Mouse (Mus musculus) embryonic facial prominence, embryonic 14.5 days (tissue): ENCODE measurements at regions not wholly inside any gene's neighbourhood (a gene's known extent, or its start where the extent isn't known, plus 50 kb on each side); places are given as distances from the start of the nearest gene placed in this dataset.

Experiments used
- ATAC-seq: fragments of 200-750 bp; cut with Nextera tagmentation; 2 replicates; pipeline ENCODE4 v1.8.0; 2017; ENCODE audit warnings: low read depth, moderate number of reproducible peaks, moderate TSS enrichment
- DNase-seq: peaks from one replicate; pipeline ENCODE4 v3.0.0-alpha.2; 2015; ENCODE audit warnings: low spot score
- H3K27ac ChIP-seq: fragments of 300-500 bp; sonication (generic); replicated peaks from 2 replicates; pipeline ENCODE4 v1.5.1; 2014; ENCODE audit warnings: low read depth, mild to moderate bottlenecking, low read length, moderate library complexity
- H3K27me3 ChIP-seq: fragments of 300-500 bp; sonication (generic); replicated peaks from 2 replicates; pipeline ENCODE4 v1.6.1; 2014; ENCODE audit warnings: low read length; ENCODE audit not compliant: control insufficient read depth, insufficient read depth
- H3K36me3 ChIP-seq: fragments of 300-500 bp; sonication (generic); 2 replicates; pipeline ENCODE4 v1.6.1; 2014; ENCODE audit warnings: low read length, mixed read lengths; ENCODE audit not compliant: control insufficient read depth, insufficient read depth
- H3K4me1 ChIP-seq: fragments of 300-500 bp; sonication (generic); 2 replicates; pipeline ENCODE4 v1.6.1; 2014; ENCODE audit warnings: antibody characterized with exemption, low read length; ENCODE audit not compliant: control insufficient read depth, insufficient read depth
- H3K4me2 ChIP-seq: fragments of 300-500 bp; sonication (generic); 2 replicates; pipeline ENCODE4 v1.6.1; 2014; ENCODE audit warnings: low read depth, mild to moderate bottlenecking, low read length, moderate library complexity, mixed read lengths
- H3K4me3 ChIP-seq: fragments of 300-500 bp; sonication (generic); 2 replicates; pipeline ENCODE4 v1.5.1; 2014; ENCODE audit warnings: low read depth, mild to moderate bottlenecking, low read length
- H3K9ac ChIP-seq: fragments of 300-500 bp; sonication (generic); 2 replicates; pipeline ENCODE4 v1.6.1; 2014; ENCODE audit warnings: low read depth, mild to moderate bottlenecking, low read length, moderate library complexity, mixed read lengths
- H3K9me3 ChIP-seq: fragments of 300-500 bp; sonication (generic); 2 replicates; pipeline ENCODE4 v1.6.1; 2016; ENCODE audit warnings: low read length; ENCODE audit not compliant: control insufficient read depth
- WGBS: fragments of 180-500 bp; shearing (Covaris S2); extraction: QIAGEN DNeasy Blood & Tissue Kit; methylation state at CpG from one replicate; pipeline ENCODE4 v1.1.7; 2014; 5-methylcytosine and 5-hydroxymethylcytosine counted together

DNA sequence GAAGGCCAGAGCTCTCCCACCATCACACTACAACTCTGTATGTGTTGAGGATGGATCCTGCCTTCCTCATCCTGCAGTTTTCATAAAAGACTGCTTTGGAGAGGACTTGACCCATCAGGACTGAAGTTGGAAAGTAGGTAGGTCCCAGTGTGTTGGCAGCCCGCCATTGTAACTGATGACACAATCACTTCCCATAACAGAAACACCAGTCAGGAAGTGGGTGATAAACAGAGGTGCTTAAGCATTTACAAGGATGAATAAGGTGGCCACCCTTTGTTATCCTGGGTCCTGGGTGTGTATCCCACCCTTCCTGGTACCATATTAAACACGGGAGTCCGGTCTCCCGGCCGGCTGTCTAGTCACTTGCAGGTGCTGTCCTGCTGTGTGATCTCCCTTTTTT is 118.3 kb downstream of the Snx10 start:
- no peak overlapping the region for H3K9ac ChIP-seq
- no peak overlapping the region for H3K4me2 ChIP-seq
- DNase-seq, result no peak
- H3K9me3 ChIP-seq, result no peaks in the 10 kb centered on the region
- ATAC-seq, result no peak
- no peaks in the 10 kb centered on the region for H3K36me3 ChIP-seq
- H3K27me3 ChIP-seq, result no peaks in the 10 kb centered on the region
- no peak overlapping the region for H3K4me3 ChIP-seq
- no peaks in the 10 kb centered on the region for H3K4me1 ChIP-seq
- WGBS, result 89% methylated on average over 5 of the region's 5 CpGs
- H3K27ac ChIP-seq, result no peak overlapping the region

DNA sequence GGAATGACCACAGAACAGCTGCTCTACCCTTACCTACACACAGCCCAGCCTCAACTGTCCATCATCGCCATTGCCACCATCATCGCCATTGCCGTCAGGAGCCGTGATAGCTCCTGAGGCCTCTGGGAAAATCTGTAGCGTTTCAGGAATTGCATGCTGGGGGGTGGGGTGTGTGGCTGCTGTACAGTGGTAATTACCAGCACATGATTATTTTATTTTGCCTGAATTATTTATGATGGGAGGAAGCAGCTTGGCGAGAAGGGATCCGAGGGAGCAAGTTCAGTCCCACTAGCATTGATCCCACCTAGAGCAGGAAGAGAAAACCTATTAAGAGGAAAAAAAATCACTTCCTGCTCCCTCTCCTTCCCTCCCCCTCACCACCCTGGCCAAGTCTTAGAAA is 125.1 kb downstream of the Snx10 start:
- ATAC-seq (no peak), DNase-seq (no peak)
- H3K4me2 ChIP-seq, result no peak overlapping the region
- no peaks in the 10 kb centered on the region for H3K4me1 ChIP-seq
- WGBS, result 79% methylated on average over 7 of the region's 7 CpGs
- no peaks in the 10 kb centered on the region for H3K9me3 ChIP-seq
- H3K36me3 ChIP-seq, result no peaks in the 10 kb centered on the region
- H3K27me3 ChIP-seq, result no peaks in the 10 kb centered on the region
- no peak overlapping the region for H3K9ac ChIP-seq
- no peak overlapping the region for H3K27ac ChIP-seq
- H3K4me3 ChIP-seq, result no peak overlapping the region

GRCm38 (mm10) chr6:51653753-51654152 is 130.1 kb downstream of the Snx10 start:
- no peak overlapping the region for H3K4me3 ChIP-seq
- H3K4me2 ChIP-seq, result no peak overlapping the region
- no peak overlapping the region for H3K9ac ChIP-seq
- ATAC-seq, result no peak
- WGBS, result 88% methylated on average over 8 of the region's 8 CpGs
- H3K4me1 ChIP-seq, result no peaks in the 10 kb centered on the region
- DNase-seq, result no peak
- H3K27ac ChIP-seq, result no peak overlapping the region
- H3K9me3 ChIP-seq, result no peaks in the 10 kb centered on the region
- H3K27me3 ChIP-seq, result no peaks in the 10 kb centered on the region
- H3K36me3 ChIP-seq, result no peaks in the 10 kb centered on the region

DNA sequence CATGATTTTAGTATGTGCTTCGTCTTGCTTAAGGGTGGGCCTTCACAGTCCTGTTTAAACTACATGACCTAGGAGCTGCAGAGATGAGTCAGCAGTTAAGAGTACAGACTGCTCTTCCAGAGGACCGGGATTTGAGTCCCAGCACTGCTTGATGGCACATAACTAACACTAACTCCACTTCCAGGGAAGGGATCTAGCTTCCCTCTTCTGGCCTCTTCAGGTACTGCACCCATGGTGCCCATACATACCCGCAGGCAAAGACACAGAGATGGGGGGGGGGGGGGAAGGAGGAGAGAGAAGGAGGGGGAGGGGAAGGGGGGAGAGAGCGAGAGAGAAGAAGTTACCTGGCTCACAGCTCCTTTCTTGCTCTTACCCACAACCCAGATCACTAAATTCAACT is 131.3 kb downstream of the Snx10 start:
- Histone ChIP-seq H3K4me3 (no peak overlapping the region), H3K36me3 (no peaks in the 10 kb centered on the region), H3K27ac (no peak overlapping the region), H3K4me2 (no peak overlapping the region), H3K9me3 (no peaks in the 10 kb centered on the region), H3K9ac (no peak overlapping the region), H3K4me1 (no peaks in the 10 kb centered on the region), H3K27me3 (no peaks in the 10 kb centered on the region)
- ATAC-seq (no peak), DNase-seq (no peak)
- 88% methylated on average over 4 of the region's 4 CpGs for WGBS

GRCm38 (mm10) chr6:51656078-51656477 is 132.4 kb downstream of the Snx10 start:
- Histone ChIP-seq H3K9me3 (no peaks in the 10 kb centered on the region), H3K4me2 (no peak overlapping the region), H3K9ac (no peak overlapping the region), H3K4me1 (no peaks in the 10 kb centered on the region), H3K27ac (no peak overlapping the region), H3K4me3 (no peak overlapping the region), H3K36me3 (no peaks in the 10 kb centered on the region), H3K27me3 (no peaks in the 10 kb centered on the region)
- 77% methylated on average over 7 of the region's 7 CpGs for WGBS
- ATAC-seq (no peak), DNase-seq (no peak)

DNA sequence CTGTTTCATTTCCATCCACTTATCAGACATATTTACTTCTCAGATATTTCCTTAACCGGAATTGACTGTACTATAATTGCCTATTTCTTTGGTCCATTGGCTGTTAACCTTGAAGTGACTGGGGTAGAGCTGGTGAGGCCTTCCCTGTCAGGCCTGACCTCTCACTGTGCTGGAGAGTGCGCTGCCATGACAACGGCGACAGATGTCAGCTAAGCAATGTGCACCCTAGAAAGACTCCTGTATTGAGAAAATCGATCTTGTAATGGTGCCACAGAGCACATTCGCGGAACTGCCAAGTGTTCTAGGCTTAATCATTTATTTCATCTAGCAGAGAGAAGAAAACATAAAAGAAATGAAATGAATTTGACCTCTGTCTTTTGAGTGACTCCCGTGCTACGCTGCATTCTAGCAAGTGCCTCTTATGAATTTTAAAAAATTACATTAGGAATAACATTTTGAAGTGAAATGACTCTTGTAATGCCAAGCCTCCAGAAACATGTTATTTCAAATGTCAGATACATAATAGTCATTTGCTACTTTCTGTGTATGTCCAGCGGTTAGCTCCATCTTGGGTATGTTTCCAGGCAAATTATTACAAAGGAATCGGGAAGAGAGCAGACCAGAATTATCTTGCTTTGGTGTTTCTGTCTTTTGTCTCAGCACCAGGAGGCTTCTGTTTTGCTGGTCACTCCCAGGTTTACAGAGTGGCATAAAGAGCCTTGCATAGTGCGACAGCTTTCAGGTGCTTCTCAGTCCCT is 133.4 kb downstream of the Snx10 start:
- DNase-seq (no peak), ATAC-seq (no peak)
- Histone ChIP-seq H3K4me2 (no peak overlapping the region), H3K9ac (no peak overlapping the region), H3K27me3 (no peaks in the 10 kb centered on the region), H3K27ac (no peak overlapping the region), H3K9me3 (no peaks in the 10 kb centered on the region), H3K4me3 (no peak overlapping the region), H3K4me1 (no peaks in the 10 kb centered on the region), H3K36me3 (no peaks in the 10 kb centered on the region)
- WGBS, result 68% methylated on average over 12 of the region's 12 CpGs

DNA sequence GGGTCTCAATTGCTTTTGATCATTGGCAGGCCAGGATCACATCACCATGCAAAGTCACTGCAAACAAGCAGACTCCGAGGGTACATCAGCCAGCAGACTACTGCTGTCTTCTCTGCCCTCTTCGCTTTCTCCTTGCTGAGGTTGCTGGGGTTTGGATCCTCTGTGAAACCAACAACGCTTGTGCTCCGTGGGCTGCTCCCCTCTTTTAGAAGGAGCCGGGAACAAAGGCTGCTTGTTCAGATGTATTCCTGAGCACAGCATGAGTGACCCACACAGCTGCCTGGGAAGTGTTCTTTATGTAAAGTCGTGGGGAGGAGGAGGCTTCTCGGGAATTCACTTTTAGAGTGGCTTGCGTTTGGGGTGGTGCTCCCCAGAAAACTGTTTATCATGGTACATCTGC is 134.7 kb downstream of the Snx10 start:
- no peak overlapping the region for H3K4me2 ChIP-seq
- H3K27ac ChIP-seq, result no peak overlapping the region
- no peak overlapping the region for H3K9ac ChIP-seq

DNA sequence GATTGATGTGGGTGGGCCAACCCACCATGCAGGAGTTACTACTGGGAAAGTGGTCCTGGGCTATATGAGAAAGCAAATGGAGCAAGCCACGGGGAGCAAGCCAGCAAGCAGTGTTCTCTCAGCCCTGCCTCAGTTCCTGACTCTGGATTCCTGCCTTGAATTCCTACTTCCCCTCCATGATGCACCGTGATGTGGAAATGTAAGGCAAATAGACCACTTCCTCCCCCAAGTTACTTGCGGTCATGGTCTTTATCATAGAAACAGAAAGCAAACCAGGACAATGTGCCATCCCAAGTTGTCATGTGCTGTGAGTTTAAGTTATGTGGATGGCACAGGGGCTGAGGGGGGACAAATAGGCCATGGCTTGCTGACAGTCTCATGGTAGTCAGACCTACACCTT is 139.5 kb downstream of the Snx10 start:
- Histone ChIP-seq H3K27me3 (no peaks in the 10 kb centered on the region), H3K4me3 (no peak overlapping the region), H3K4me2 (no peak overlapping the region), H3K36me3 (no peaks in the 10 kb centered on the region), H3K9me3 (peaks cover 14% of the 10 kb centered on the region; the same call in 1 of the 2 replicates), H3K27ac (no peak overlapping the region), H3K4me1 (no peaks in the 10 kb centered on the region), H3K9ac (no peak overlapping the region)
- 89% methylated on average over 3 of the region's 3 CpGs for WGBS
- DNase-seq, result no peak
- no peak for ATAC-seq

More for the DNA sequence above, 134.7 kb downstream of the Snx10 start:
- peak; percentile 20 for DNase-seq
- 28% methylated on average over 8 of the region's 8 CpGs for WGBS
- H3K9me3 ChIP-seq, result no peaks in the 10 kb centered on the region
- no peaks in the 10 kb centered on the region for H3K36me3 ChIP-seq
- no peak for ATAC-seq
- H3K27me3 ChIP-seq, result no peaks in the 10 kb centered on the region
- H3K4me1 ChIP-seq, result no peaks in the 10 kb centered on the region
- H3K4me3 ChIP-seq, result no peak overlapping the region

DNA sequence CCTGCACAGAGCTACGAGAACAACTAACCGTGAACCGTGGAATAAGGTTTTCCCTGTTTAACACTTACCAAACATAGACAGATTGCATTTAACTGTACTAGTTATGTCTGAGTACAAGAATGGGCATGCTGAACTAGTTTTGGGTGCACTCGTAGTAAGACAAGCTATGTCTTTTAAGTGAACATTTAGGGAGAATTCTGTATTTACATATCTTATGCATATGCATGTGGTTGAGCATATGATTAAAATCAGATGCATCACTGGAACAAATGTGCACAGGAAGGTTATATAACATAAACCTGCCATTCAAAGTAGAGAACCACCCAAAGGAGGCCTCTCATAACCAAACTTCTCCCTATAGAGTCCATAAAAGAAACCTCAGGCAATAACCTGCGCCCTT is 140.3 kb downstream of the Snx10 start:
- peaks cover 14% of the 10 kb centered on the region; the same call in 1 of the 2 replicates for H3K9me3 ChIP-seq
- H3K36me3 ChIP-seq, result no peaks in the 10 kb centered on the region
- no peak overlapping the region for H3K9ac ChIP-seq
- DNase-seq (no peak), ATAC-seq (no peak)
- H3K4me1 ChIP-seq, result no peaks in the 10 kb centered on the region
- H3K27ac ChIP-seq, result no peak overlapping the region
- H3K27me3 ChIP-seq, result no peaks in the 10 kb centered on the region
- H3K4me3 ChIP-seq, result no peak overlapping the region
- H3K4me2 ChIP-seq, result no peak overlapping the region
- whole genome bisulfite sequencing, result 82% methylated on average over 5 of the region's 5 CpGs
